Mouse (Mus musculus) inflammation-experienced regulatory T-cells, adult 6 months (primary cell): ENCODE results near the gene Lbp. TPM values are rescaled to one million over a fixed set of nuclear protein-coding genes. Genes with fewer than 3 reads are reported as not detected.
A peak's percentile ranks its signal among the peaks of the same experiment; 100 is the strongest.

Experiments used
- ATAC-seq: one replicate; pipeline ENCODE4 v1.8.0; 2017
- polyA plus RNA-seq, 3 experiments: library from polyadenylated mRNA; unstranded; fragments of 100-300 nt; shearing (Covaris generic); gene quantifications; one replicate each; pipeline ENCODE4 v1.2.1; 2017

Gene Lbp
- polyA plus RNA-seq, result 1 to 10 TPM in 1 of 3 experiments, not detected in 2; 1.0 TPM

DNA sequence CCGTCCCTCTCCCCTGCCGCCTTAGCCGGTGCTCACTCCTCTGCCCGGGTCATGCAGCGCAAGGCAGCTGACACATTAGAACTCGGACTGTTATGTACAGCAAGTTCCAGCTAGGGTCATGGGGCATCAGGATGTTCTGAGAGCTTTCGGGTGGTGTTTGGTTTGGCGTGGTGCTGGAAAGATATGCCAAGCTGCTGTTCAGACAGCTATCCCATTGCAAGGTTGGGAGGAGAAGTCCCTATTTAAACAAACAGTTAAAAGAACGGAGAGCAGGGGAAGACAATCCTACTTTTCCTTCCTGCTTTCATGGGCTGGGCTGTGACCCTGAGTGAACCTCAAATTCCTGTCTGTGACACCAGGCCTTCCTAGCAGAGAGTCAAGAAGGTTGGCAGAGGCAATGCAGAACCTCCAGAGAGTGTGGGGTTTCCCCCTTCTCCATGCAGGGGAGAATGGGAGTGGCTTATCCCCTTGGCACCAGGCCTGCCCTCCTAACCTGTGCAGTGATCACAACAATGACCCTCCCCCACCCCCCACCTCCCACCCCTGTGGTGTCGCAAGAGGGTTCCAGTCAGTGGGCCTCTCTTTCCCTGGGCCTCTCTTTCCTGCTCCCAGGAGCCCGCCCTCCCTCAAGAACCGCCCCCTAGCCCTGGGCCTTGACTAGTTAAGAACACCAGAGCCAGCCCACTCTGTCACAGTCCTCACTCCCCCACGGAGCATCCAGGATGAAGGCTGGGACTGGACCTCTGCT, at the start of gene Lbp:
TSS of gene Lbp (plus strand) at position 546 of the 748 bp plus-strand sequence.
- ATAC-seq, result no peak

DNA sequence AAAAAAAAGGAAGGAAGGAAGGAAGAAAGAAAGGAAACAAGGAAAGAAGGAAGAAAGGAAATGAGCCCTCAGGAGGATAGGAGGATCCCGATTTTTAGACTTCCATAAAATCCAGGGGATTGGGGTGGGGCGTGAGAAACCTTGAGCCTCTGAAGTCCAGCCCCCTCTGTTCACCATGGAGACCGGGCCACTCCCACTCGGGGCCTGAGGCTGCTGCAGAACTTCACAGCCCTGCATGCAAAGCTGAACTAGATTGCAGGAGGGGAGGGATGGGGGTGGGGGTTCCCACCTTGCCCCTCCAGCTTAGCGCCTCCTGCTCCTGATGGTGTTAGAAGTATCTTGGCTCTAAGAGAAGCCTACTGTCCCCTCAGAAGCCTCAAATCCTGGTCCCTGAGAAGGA, 49.4 kb upstream of the Lbp start:
- no peak for ATAC-seq

DNA sequence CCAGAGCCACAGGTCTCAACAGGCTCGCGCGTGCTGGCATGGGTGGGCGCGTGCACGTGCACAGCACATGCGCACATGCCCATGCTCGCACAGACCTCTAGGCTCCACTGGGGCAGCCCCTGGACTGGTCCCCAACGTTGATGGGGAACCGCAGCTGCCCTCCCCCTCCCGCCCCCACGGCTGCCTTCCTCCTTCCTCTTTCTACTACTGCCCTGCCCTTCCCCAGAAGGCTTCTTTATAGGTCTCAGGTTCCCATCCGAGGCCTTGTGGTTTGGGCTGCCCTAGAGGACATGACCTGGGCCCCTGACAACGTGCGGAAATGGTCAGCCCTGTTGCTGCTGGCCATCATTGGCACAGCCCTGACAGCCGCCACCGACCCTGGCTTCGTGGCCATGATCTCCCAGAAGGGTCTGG, 48.3 kb upstream of the Lbp start, which contains the start of gene Bpi:
TSS of gene Bpi (plus strand) at position 90 of the 414 bp plus-strand sequence.
- ATAC-seq, result no peak

DNA sequence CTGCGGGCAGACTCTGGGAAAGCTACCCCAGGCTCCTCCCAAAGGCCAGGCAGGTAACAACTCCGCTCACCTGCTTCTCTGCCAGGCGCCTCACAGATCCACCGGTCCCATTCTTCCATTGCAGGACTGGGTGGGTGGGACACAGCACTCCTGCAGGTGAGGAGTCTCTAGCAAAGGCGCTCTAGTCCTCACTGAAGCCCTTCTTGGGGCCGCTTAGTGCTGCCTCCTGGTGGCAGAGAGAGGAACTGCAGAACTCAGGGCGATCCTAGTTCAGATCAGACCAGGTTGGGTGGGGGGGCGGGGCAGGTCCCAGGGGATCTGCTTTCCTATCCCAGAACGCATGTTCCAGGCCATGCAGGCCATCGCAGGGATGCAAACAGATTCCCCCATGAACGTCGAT, 47.5 kb upstream of the Lbp start:
- ATAC-seq, result no peak

DNA sequence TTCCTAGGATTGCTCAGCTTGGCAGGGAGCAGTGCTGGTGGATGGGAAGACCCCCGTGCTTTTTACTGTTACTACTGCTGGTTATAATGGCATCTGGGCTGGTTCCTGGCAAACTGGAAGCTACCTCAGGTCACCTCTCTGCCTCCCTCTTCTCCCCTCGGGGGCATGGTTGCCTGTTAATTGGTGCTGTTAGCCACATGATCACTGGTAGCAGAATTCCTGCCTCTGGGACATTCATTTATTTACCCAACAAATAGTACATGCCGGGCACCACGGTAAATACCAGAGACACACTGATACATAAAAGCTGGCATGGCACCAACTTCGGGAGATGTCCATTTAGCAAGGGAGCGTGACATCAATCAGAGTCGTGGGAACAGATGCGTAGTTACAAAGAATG, 46.8 kb upstream of the Lbp start:
- no peak for ATAC-seq

DNA sequence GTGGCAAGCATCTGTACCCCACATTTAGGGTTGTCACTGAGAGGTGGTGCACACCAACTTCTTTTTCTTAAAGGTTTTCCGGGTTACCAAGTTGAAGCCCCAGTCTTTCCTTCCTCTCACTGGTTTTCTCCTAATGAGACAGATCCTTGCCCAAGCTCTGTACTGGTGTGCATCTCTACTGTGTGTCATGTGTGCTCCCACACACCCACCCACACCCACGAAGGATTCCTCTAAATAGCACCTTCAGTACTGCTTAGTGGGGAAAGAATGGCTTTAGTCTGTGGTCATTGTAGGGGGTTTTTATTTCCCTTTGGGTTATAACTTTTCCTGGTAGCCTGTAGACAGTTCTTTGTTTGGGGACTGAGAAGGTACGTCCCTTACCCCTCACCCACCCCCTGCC, 41.4 kb upstream of the Lbp start:
- ATAC-seq, result no peak

DNA sequence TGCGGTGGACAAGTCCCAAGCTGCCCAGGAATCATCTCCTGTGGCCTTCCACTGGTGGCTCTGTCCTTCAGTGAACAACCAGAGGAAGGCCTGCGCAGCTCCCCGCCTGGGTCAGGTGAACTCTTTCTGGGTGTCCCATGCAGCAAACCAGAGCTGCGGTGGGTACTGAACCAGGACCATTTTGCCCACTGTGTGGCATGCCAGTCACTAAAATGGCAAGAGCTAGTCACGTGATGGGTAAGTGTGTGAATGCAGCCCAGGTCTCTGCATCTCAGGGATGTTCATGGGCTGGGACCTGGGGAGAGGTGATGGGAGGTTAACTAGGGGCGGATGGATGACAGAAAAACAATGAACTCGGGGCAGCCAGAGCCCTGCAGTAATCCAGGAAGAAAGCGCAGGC, 36.3 kb upstream of the Lbp start:
- ATAC-seq, result no peak

DNA sequence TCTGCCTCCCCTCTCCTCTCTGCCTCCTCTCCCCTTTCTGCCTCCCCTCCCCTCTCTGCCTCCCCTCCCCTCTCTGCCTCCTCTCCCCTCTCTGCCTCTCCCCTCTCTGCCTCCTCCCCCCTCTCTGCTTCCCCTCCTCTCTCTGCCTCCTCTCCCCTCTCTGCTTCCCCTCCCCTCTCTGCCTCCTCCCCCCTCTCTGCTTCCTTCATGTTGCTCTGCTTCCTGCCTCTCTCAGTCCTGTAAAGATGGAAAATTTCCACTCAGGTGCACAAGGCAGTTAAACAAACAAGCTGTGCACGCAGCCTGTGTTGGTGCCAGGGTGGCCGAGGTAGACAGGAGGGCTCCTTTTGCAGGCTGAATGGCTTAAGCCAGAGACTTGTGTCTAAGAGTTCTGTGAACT, 32.6 kb upstream of the Lbp start:
- ATAC-seq, result no peak

DNA sequence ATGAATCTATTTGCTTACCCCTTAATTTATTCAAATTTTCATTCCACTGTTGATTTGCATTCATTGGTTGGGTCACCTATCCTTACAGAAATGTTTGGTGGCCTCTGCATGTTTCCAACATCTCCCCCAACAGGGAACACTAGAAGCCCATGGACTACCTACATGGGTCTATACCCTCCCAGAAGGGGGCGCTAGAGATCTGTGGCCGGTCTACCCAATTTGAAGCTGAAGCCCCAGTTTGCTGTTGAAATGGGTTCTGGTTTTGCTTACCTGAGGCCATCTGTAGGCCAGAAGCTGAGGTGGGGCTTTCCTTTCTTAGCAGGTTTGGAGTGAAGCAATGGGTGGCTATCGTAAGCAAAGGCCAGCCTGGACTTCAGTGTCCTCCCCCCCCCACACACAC, 30.9 kb upstream of the Lbp start:
- no peak for ATAC-seq

DNA sequence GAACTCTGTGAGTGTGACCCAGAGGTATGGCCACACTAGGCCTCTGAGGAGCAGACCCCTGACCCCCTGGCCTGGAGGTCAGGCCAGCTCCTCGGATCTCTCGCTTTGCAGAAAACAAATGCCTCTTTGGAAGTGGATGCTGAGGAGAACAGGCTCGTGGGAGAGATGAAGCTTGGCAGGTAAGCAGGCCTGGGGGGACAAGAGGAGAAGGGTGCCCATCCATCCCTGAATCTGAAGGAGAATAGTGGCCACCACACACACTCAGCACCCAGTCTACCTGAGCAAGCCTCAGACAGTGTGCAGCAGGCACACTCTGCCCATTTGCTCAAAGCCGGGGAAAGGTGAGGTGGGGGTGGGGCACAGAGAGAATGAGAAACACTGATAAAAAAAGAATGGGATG, 30.5 kb upstream of the Lbp start:
- ATAC-seq, result no peak

DNA sequence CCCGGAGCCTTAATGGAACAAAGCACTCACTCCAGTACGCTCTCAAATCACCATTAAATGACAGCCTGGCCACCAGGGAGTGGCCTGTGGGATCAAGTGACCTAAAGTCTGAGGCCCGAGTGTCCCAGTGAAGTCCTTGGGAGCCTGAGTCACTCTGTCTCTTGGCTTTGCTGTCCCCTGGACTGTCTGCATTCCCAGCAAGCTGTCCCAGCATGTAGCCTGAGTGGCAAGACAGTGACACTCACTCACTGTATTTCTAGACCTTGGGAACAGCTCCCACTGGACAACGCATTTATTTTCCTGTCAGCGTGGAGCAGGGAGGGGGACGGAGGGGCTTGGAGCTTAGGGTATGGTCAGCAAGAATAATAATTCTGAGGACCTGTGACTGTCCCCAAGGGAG, 29.8 kb upstream of the Lbp start:
- ATAC-seq, result no peak

DNA sequence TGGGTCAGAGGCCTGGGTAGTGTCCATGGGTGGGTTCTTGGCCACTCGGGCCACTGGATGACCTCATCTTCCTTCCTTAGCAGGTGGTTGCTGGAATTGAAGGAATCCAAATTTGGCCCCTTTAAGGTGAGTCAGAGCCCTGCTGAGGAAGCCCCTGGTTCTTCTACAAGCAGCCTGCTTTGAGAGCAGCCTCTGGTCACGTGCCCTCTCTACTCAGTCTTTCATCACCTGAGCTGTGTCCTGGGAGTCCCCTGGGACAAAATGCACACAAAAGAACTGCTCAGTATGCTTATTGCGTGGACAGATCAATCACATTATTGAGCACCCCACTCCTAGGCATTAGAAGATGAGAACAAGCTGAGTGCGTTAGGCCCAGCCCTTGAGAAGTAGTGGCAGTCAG, 29.4 kb upstream of the Lbp start:
- ATAC-seq, result no peak

DNA sequence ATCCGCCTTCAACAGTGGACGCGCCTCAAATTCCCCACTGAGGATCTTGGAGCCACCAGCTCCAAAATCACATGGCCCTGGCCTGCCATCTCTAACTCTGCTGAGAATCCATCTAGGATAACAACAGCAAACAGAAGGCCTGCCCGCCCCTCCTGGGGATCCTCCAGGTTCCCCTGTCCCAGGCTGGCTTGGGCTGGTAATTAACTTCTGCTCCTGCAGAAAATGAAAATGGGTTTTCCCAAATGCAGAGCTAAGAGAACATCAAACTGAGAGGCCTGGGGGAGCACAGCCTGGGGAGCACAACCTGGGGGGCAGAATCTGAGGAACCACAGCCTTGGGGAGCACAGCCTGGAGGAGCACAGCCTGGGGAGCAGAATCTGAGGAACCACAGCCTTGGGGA, 26.6 kb upstream of the Lbp start:
- no peak for ATAC-seq

DNA sequence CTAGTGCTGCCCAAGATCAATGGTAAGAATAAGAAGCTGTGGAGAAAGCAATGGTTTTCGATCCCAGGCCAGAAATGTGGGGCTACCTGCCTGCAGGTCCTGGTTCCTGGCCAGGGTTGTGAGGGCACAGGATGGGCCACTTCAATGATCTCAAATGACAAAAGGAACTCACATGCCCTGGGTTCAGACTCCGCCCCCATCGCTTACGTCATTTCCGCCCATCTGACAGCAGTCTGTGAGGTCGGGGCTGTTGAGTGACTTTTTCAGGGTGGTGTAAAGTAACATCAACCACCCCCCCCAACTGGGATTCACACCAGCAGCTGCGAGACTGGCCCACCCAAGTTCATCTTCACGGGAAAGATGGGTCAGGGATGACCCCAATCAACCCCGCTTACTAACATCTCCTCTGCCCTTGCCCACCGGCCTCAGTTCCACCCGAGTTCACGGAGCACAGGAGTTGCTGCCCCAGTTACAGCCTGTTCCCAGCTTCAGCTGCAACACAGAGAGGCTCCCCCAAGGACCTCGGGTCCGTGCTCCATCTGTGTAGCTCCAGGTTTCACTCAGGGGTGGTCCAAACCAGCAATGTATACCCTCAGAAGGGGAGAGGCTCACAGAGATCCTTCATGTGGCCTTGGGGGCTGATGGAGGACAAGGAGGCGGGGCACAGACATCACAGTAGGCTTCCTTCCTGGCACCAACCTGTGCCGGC, 24.6 kb upstream of the Lbp start:
- ATAC-seq, result no peak

DNA sequence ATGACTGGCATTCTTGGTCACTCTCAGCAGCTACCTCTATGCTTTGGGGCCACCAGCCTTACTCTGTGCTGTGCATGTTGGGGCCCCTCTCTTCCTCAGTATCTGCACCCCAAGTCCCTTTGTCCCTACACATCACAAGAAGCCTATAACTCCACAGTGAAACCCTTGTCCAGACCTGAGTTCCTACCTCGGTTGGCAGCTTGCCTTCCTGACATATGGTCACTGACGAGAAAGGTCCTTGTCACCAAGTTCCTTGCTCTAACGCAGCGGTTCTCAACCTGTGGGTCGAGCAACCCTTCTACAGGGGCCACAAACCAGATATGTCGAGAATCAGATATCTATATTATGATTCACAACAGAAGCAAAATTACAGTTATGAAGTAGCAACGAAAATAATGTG, 23.2 kb upstream of the Lbp start:
- no peak for ATAC-seq

DNA sequence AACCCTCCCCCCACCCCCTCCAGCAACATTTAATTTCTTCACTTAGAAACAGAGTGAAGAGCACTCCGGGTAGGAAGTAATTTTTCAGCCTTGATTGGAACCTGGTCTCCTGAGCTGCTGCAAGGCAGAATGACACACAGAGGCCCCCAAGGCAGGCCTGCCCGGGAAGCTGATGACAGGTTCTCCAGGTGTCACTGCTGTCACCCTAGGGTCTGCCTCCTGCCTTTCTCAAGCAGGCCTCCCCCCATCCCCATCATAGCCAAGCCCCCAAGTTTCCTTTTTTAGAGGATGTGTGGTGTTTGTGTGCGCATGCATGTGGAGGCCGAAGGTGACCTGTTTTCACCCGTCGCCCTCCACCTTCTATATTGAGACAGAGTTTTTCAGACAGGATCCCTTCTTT, 22.5 kb upstream of the Lbp start:
- ATAC-seq, result no peak

DNA sequence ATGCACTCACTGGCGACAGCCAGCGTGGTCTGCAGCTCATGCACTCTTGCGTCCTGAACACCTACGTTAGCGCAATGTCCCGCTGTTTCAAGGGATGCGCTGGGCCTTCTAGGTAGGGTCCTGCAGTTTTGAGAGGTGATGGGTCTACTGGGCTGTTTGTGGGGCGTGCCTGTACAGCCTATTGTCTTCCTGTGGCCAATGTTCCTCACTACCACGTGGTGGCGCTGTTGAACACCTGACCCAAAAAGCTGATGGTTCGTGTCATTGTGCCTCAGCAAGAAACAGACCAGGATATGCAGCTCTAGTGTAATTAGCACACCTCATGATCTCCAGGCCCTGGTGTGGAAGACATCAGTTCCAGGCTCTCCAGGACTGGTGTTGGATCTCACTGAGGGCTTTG, 21.7 kb upstream of the Lbp start:
- peak; percentile 61 for ATAC-seq

DNA sequence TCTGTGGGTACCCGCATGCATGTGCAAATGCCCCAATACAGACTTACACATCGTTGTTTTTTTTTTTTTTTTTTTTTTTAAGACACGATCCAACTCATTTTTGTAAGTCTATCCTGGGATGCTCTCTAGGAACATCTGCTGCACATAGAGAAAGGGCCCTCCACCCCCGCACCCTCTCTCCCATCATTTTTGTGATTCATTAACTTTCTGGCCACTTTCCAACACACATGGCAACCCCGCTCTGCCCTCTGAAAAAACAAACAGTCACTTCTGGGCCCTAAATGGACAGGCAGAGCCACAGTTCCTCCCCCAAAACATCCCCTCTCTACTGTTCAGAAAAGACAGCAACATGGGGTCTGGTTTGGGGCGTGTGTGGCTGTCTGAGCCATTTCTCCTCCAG, 20.6 kb upstream of the Lbp start:
- ATAC-seq, result no peak

DNA sequence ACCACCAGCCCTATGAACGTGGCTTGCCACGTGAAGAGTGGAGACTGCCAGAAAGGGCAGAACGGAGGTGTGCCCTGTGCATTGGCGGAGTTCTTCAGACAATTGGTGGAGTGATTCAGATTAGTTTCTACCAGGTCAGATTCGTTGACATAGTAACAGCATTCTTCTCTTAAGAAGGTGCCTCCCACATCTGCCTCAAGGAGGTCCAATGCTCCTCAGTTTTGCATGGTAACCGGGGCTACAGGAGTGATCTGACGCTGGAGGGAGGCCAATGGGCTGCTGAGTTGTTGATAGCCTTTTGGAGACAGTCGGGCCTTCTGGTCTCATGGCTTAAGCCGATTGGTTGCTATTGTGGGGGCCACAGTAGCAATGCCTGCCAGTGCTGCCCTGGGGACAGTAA, 10.6 kb upstream of the Lbp start:
- ATAC-seq, result no peak

DNA sequence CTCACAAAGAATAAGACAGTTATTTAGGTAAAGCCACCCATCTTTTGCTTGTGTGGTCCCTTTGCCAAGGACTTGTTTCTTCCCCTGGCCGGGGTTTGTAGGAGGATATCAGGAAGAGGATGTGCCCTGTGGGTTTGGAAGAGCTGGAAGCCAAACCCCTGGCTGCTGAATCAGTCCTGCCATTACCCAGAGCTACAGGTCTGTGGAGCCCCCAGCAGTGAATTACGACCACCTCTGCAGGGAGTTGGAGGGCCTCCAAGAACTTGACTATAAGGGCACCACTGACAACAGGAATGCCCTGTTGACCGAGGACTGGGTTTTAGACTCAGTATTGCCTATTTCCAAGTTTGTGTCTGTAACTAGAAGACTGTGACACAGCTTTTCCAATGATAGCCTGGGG, 7.1 kb upstream of the Lbp start:
- no peak for ATAC-seq

DNA sequence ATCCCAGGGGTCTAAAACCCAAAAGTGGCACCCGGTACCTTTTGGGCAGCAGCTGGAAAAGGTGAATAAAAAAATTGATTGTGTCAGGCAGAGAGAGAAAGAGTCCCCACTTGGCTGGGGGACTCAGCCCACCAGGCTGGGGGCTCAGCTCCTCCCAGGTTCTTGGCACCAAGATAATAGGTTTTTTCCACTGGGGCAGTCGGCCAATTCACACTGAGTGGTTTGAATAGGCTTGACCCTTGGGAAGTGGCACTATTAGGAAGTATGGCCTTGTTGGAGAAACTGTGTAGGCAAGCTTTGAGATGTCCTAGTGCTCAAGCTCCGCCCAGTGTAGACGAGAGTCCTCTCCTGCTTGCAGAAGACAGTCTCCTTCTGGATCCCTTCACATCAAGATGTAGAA, 6.6 kb upstream of the Lbp start:
- no peak for ATAC-seq

DNA sequence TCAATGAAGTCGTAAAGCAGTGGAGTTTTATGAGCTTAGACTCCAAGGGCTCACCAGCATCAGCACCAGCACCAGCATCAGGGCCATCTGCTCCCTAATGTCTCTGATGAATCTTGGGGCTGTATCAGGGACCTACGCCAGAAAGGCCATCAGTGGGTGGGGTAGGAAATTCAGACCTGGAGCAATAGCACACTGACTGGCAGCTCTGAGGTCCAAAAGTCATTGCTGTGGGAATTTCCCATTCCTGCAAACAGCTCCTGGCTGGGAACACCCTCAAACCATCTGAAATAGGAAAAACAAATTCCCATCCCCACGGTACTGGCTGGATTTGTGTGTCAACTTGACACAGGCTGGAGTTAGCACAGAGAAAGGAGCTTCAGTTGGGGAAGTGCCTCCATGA, 3.5 kb upstream of the Lbp start:
- no peak for ATAC-seq

DNA sequence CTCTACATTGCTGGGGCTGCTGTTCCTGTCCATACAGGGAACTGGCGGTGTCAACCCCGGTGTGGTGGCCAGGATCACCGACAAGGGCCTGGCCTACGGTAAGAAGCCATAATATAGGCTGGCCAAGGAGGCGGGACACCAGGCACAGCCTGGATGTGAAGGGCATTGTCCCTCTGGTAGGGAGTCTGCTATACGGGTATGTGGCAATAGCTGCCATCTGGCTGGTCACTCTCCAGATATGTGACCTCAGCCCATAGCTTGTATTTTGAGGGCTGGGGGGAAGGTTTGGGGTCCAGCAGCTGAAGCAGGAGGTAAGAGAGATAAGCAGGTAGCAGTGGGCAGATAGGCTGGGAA, 380 bp downstream of the Lbp start:
- no peak for ATAC-seq

DNA sequence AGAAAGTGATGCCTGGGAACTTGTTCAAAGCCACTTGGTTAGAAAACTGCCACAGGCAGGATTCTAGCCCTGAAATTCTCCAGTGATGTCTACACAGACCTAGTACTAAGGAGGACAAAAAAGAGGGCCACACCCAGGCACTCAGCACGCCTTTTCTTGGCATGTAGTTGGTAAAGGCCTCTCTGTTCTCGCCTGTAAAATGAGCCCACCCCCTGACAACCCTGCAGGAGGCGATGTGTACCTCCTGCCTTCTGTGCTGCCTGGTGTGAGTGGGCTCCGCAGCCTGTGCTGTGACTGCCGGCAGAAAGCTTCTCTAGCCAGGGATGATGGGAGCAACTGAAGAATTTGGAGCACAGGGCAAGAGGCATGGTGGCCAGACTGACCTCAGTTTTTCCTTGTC, 2.0 kb downstream of the Lbp start:
- ATAC-seq, result no peak

DNA sequence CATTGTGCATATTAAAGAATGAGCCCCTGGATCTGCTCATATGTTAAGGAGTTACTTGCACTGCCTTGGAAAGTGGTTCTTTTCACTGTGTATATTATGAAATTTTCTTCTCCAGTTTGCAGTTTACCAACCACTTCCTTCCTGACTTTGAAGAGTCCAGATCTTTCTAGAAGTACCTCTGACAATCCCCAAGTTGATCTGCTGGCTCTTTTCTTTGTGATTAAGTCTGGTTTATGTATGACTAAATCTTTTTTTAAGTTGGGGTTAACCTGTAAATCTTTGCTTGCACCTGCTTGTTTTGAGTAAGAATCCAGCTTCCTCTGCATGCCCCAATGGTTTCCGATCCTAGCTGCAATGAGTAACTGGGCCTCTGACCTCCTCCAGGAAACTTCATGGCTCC, 6.8 kb downstream of the Lbp start:
- ATAC-seq, result peak; percentile 54
